Comparison of ENCODE assay signal across 12 mouse cellular contexts in genomic region chr5:147484142-147484541, GRCm38 (mm10). TPM values are rescaled to one million over a fixed set of nuclear protein-coding genes. Genes with fewer than 3 reads are reported as not detected.
DNase-seq lines count a peak whose midpoint lies in the region; ATAC-seq and TF ChIP-seq lines count a peak whose summit lies in the region.
"Had no signal": no experiment of that assay in that cellular context is flagged by ENCODE, and none has a peak within 500 bp of the region (broad histone marks: within the 10 kb centered on the region; RNA-seq: fewer than 3 reads in every experiment).

No protein-coding gene starts in this region.

- no peaks in the 10 kb centered on the region for H3K9me3 ChIP-seq in kidney, embryonic 14.5 days (ENCODE audit: control insufficient read depth, low read length)
- H3K9me3 ChIP-seq: hindbrain, embryonic 15.5 days; limb, embryonic 12.5 days; midbrain, embryonic 12.5 days had no signal

- no peak overlapping the region for H3K27ac ChIP-seq in kidney, embryonic 14.5 days (ENCODE audit: low read depth, low read length)
- H3K27ac ChIP-seq: hindbrain, embryonic 15.5 days; limb, embryonic 12.5 days; midbrain, embryonic 12.5 days had no signal

- H3K4me3 ChIP-seq in kidney, embryonic 14.5 days (ENCODE audit: low read length), result no peak overlapping the region
- no peak overlapping the region for H3K4me3 ChIP-seq in lung, adult 2 months (replicated peaks; ENCODE audit: extremely low read depth, low read depth, low read length)
- H3K4me3 ChIP-seq: hindbrain, embryonic 15.5 days; limb, embryonic 12.5 days; midbrain, embryonic 12.5 days had no signal

- peak; percentile 7 for DNase-seq in adrenal gland, postnatal 25 days
- no peak for DNase-seq in adrenal gland, adult 18-20 months (ENCODE audit: low spot score in 2 of 2)
- DNase-seq in kidney, adult 9 months, result peak; percentile 63
- peak; percentile 70 for DNase-seq in R1 (ENCODE audit: low read depth, low spot score)
- no peak for DNase-seq in lung, adult 2 months
- no peak for DNase-seq in layer of hippocampus, adult 8-10 months (ENCODE audit: low spot score in 2 of 2)
- DNase-seq in thymus, postnatal 0 days (ENCODE audit: low spot score), result no peak
- DNase-seq: gastrocnemius, postnatal 10 days had no signal

- no peak for ATAC-seq in kidney, embryonic 14.5 days (ENCODE audit: low FRiP score, low TSS enrichment)

- H3K4me1 ChIP-seq in kidney, embryonic 14.5 days (ENCODE audit: control insufficient read depth, insufficient read depth, low read length), result no peaks in the 10 kb centered on the region
- peaks cover 9% of the 10 kb centered on the region for H3K4me1 ChIP-seq in lung, adult 2 months (ENCODE audit: control insufficient read depth, insufficient read depth, low read length)
- H3K4me1 ChIP-seq: hindbrain, embryonic 15.5 days; midbrain, embryonic 12.5 days had no signal

- H3K36me3 ChIP-seq in kidney, embryonic 14.5 days (ENCODE audit: control insufficient read depth, insufficient read depth, low read length), result no peaks in the 10 kb centered on the region
- H3K36me3 ChIP-seq: hindbrain, embryonic 15.5 days; midbrain, embryonic 12.5 days had no signal

- no peak overlapping the region for H3K4me2 ChIP-seq in kidney, embryonic 14.5 days (replicated peaks; ENCODE audit: low read depth, low read length)
- H3K4me2 ChIP-seq: hindbrain, embryonic 15.5 days; limb, embryonic 12.5 days; midbrain, embryonic 12.5 days had no signal

- 79% methylated on average over 3 of the region's 3 CpGs for WGBS in kidney, embryonic 14.5 days
- 62% methylated on average over 3 of the region's 3 CpGs for WGBS in lung, adult 2 months

- no peak overlapping the region for H3K9ac ChIP-seq in kidney, embryonic 14.5 days (ENCODE audit: low read depth, low read length)
- H3K9ac ChIP-seq: hindbrain, embryonic 15.5 days; limb, embryonic 12.5 days; midbrain, embryonic 12.5 days had no signal

- no peaks in the 10 kb centered on the region for H3K27me3 ChIP-seq in kidney, embryonic 14.5 days (ENCODE audit: control insufficient read depth, insufficient read depth, low read length)
- H3K27me3 ChIP-seq: hindbrain, embryonic 15.5 days; limb, embryonic 12.5 days; midbrain, embryonic 12.5 days had no signal

- TF ChIP-seq POLR2A in lung, adult 2 months (IDR thresholded peaks at IDR 0.05; ENCODE audit: borderline replicate concordance, extremely low read depth, low read depth, low read length), result no peak

- TF ChIP-seq CTCF in lung, adult 2 months (IDR thresholded peaks at IDR 0.05; ENCODE audit: insufficient read depth, low read length), result peak; percentile 53

RNA-seq across cellular contexts. Expression of gene Pan3, which starts 54.2 kb away (rescaled TPM):
- 119 and 122 TPM in 2 replicates for total RNA-seq in adrenal gland, postnatal 25 days (2021)
- 10 to 100 TPM; 74.2 to 86.4 TPM for total RNA-seq in adrenal gland, adult 18-20 months (2021)
- 88.9 and 102 TPM in 2 replicates for polyA plus RNA-seq in kidney, embryonic 14.5 days (2014; fragmentation: Nextera tagmentation; extraction: Ambion mirVana)
- 23.7 and 38.0 TPM in 2 replicates for polyA plus RNA-seq in lung, adult 2 months (2012; rRNA removed)
- total RNA-seq in layer of hippocampus, adult 8-10 months (2022), result 100 to 1,000 TPM in 3 of 4 experiments, 10 to 100 TPM in 1; 89.6 to 122 (median 118) TPM
- 139 and 191 TPM in 2 replicates for polyA plus RNA-seq in thymus, postnatal 0 days (2015; fragmentation: Nextera tagmentation; extraction: Ambion mirVana)

Comparison
In these comparisons a context has a peak if more than half of its experiments do, and no peak if none do; other contexts are left out.
1. DNase-seq: peak in adrenal gland, postnatal 25 days (single experiment), kidney, adult 9 months (single experiment) and R1 (single experiment); none in adrenal gland, adult 18-20 months (0 of 2), lung, adult 2 months (single experiment), layer of hippocampus, adult 8-10 months (0 of 2) and thymus, postnatal 0 days (single experiment).